Mouse (Mus musculus) heart, postnatal 25 days (tissue): ENCODE measurements around the gene Gsdme. TPM values are rescaled to one million over a fixed set of nuclear protein-coding genes. Genes with fewer than 3 reads are reported as not detected.

Source experiments
- DNase-seq: peaks from one replicate; pipeline ENCODE4 v3.0.0; 2022; ENCODE audit warnings: low spot score
- intact Hi-C: fragments of 180-260 bp; cut with DNase I; formaldehyde crosslinking; loops from one replicate; pipeline ENCODE4 v1.15.1; 2025
- total RNA-seq, 2 experiments: library from RNA; stranded (reverse); gene quantifications; 2 replicates each; pipeline ENCODE4 v1.2.3; 2021

Gsdme gene
- total RNA-seq, 2 experiments from 2014 or later: 0.34 to 0.49 TPM

GRCm38 (mm10) chr6:50204356-50204755, 59.3 kb downstream of the Gsdme start:
- intact Hi-C loops: no loop called here

GRCm38 (mm10) chr6:50193851-50194250, 69.8 kb downstream of the Gsdme start:
- intact Hi-C loops: no loop called here
- no peak for DNase-seq

More at GRCm38 (mm10) chr6:50204356-50204755, 59.3 kb downstream of the Gsdme start:
- no peak for DNase-seq

DNA sequence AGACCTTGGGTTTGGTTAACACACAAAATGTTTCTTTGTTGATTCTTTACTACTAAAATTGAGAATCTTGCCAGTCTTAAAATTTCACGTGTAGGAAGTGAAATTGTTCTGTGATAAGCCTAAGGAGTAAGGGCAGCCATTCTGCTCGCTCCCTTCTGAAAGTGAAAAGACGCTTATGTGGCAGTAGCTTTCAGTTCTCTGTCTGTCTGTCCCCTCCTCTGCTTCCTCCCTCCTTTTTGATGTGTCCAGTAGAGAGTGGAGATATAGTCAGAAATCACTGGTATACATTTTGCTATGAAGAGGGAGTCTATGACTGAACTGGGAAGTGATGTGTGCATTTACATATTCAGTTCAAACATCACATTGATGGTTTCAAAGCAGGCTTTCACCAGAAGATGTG, 70.8 kb downstream of the Gsdme start:
- intact Hi-C loops: no loop called here

GRCm38 (mm10) chr6:50192169-50192568, 71.5 kb downstream of the Gsdme start:
- DNase-seq: no peak
- intact Hi-C loops: no loop called here

More for the DNA sequence above, 70.8 kb downstream of the Gsdme start:
- DNase-seq: no peak

DNA sequence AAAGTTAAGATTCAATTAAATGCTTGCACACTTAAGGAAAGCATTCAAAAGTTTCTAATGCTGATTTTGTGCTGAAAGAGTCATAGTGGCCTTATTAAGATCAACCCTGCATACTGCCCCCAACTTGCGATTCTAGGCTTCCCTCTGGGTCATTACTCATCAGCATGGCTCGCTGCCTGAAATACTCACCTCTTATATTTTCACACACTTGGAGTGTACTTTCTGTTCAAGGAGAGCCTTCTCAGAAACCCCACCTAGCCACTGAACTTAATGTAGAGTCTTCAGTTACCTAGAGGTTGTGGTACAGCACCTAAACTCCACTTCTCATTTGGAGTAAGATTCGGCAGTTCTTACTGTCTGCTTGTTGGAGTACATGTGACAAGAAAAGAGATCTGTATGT, 72.1 kb downstream of the Gsdme start:
- DNase-seq: no peak
- intact Hi-C loops: no loop called here

DNA sequence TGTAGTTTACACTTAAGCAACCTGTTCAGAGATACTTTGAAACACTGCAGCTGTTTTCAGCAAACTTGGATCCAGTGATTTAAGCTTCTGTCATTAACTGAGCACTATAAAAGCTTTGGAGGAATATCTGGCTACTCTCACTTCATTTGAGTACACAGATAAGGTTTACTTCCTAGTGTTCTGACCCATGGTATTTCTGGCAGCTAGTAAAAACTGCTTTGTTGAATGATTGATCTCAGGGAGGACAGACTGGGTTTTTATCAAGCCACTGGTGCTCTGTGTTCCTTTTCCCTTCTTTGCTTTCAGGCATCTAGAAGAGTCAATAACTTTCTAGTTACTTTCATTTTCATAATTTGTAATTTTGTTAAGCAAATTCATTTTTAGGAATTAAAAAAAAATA, 74.3 kb downstream of the Gsdme start:
- intact Hi-C loops: loop anchor here (10.0 kb wide), 1 partner anchor 345 kb away; no protein-coding TSS in a partner anchor
- no peak for DNase-seq

DNA sequence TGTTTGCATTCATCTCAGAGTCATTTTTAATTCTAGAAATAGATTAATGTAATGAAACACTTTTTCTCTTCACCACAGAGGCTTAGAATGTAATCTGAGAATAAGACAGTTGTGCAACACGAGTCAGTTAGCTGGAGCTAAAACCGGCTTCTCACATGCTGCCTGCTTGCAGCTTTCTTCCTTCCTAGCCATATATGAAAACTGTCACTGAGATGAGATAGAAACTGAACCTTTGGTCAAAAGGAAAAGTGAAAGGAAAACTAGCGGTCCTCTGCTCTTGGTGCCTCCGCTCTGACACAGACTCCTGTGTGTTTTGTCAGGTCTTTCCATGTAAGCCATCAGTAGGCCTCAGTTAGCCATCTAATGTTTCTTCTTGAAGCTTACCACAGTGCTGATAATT, 75.7 kb downstream of the Gsdme start:
- intact Hi-C loops: loop anchor here (10.0 kb wide), 1 partner anchor 347 kb away; no protein-coding TSS in a partner anchor
- no peak for DNase-seq

DNA sequence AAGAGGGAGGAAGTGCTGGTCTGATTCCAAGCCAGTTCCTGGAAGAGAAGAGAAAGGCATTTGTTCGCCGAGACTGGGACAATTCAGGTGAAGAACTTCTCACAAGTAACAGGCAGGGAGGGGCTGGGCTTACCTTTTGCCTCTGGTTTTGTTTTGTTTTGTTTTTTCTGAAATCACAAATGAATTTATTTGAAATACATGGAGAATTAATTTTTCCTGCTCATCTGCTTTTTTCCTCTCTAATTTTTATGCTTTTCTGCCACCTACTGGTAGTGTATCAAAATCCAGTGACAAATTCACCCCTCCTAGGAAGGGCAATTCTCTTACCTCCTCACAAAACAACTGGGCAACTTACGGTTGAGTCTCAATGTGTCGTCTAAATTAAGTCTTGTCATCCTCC, 83.5 kb downstream of the Gsdme start:
- no peak for DNase-seq
- intact Hi-C loops: loop anchor here (1.0 to 10.0 kb wide), 5 partner anchors 67 to 661 kb away; no protein-coding TSS in a partner anchor

GRCm38 (mm10) chr6:50175736-50176135, 87.9 kb downstream of the Gsdme start:
- DNase-seq: no peak
- intact Hi-C loops: no loop called here

GRCm38 (mm10) chr6:50169771-50170170, 93.9 kb downstream of the Gsdme start:
- DNase-seq: no peak
- intact Hi-C loops: no loop called here

DNA sequence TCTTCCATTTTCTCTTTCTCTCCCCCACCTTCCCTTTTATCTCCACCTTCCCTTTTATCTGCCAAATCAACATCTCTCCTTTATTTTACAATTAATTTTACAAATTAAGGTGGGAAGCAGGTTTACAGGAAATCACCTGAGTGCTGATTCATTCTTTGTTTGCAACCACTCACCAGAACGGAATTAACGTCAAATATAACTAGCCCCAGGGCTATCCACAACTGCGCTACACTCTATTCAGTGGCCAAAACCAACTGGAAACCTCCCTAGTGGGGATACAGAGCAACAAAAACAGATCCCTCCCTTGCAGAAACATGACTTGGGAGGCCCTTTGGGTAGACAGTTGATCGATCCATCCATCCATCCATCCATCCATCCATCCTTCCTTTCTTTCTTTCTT, 94.8 kb downstream of the Gsdme start:
- intact Hi-C loops: no loop called here
- no peak for DNase-seq

GRCm38 (mm10) chr6:50163013-50163412, 100.6 kb downstream of the Gsdme start:
- DNase-seq: no peak
- intact Hi-C loops: no loop called here

- DNase-seq: no peak
- intact Hi-C loops: no loop called here
Measured at GRCm38 (mm10) chr6:50159842-50160241, 103.8 kb downstream of the Gsdme start.

DNA sequence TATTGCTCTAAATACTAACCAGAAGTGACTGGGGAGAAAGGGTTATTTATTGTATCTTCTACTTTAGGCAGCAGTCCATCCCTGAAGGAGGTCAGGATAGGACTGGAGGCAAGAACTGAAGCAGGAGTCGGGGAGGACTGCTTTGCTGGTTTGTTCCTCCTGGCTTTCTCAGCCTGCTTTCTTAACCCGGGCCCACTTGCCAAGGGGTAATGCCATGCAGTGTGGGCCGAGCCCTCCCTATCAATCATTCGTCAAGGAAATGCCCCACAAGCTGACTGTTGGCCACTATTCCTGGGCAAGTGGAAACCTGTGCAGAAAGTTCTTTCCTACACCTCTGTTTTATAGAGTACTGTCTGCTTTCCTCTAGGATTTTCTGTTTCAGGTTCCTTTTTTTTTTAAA, 114.3 kb downstream of the Gsdme start:
- intact Hi-C loops: no loop called here
- no peak for DNase-seq

DNA sequence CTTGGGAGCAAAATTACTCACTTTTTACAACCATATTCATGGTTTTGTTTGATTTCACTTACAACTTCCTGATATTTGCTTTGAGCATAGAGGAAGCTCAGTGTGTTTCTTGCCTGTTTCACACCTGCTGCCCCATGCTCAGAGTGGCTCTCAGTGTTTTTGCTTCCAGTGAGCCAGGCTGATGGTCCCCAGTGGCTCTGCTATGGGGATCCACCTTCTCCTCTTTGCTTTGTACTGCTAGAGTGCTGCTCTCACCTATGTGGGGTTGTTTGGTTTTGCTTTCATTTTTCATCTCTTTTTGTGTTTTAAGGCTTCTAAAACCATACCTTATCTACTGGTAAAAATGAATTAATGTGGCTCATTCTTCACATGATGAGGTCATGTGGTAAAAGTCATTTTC, 117.5 kb downstream of the Gsdme start:
- DNase-seq: no peak
- intact Hi-C loops: no loop called here

GRCm38 (mm10) chr6:50139526-50139925, 124.1 kb downstream of the Gsdme start:
- no peak for DNase-seq
- intact Hi-C loops: no loop called here

Other genes with a start within 250 kb of the Gsdme start
- gene Mpp6, start 153.6 kb downstream of the Gsdme start, total RNA-seq: 10 to 100 TPM; 59.7 to 61.3 TPM
- 10 to 100 TPM; 26.1 to 33.5 TPM for gene Osbpl3, start 192.3 kb upstream of the Gsdme start, total RNA-seq